Mouse (Mus musculus) myocyte (in vitro differentiated cells): Measurements from ENCODE around the gene Dennd4a. TPM values are rescaled to one million over a fixed set of nuclear protein-coding genes. Genes with fewer than 3 reads are reported as not detected.

Experiments used
- H3K27me3 ChIP-seq: one replicate; pipeline ENCODE4 v1.6.1; 2011; ENCODE audit not compliant: control insufficient read depth, insufficient read depth, insufficient read length
- H3K36me3 ChIP-seq: one replicate; pipeline ENCODE4 v1.6.1; 2011; ENCODE audit not compliant: control insufficient read depth, insufficient read depth
- H3K4me2 ChIP-seq: one replicate; pipeline ENCODE4 v1.6.1; 2011; ENCODE audit warnings: low read depth, control low read depth
- H3K4me3 ChIP-seq: one replicate; pipeline ENCODE4 v1.5.1; 2011; ENCODE audit warnings: mild to moderate bottlenecking, control low read depth, moderate library complexity
- H3K79me2 ChIP-seq: one replicate; pipeline ENCODE4 v1.6.1; 2011; ENCODE audit not compliant: control insufficient read depth, insufficient read depth
- H3ac ChIP-seq: one replicate; pipeline ENCODE4 v1.6.1; 2011; ENCODE audit not compliant: control insufficient read depth, insufficient read length
- CEBPB ChIP-seq: IDR thresholded peaks from 2 replicates; pipeline ENCODE4 v1.6.1; 2011; ENCODE audit warnings: mild to moderate bottlenecking, moderate library complexity; ENCODE audit not compliant: poor library complexity, insufficient read depth, severe bottlenecking
- E2F4 ChIP-seq: IDR thresholded peaks from one replicate; pipeline ENCODE4 v1.6.1; 2011; ENCODE audit warnings: mild to moderate bottlenecking, control low read depth, moderate library complexity; ENCODE audit not compliant: insufficient read depth
- MAX ChIP-seq: IDR thresholded peaks from one replicate; pipeline ENCODE4 v1.6.1; 2011; ENCODE audit warnings: low read depth, mild to moderate bottlenecking, control low read depth
- MYOD1 ChIP-seq, 3 experiments: IDR thresholded peaks; one replicate each; pipeline ENCODE4 v1.6.1; 2011; ENCODE audit warnings: control low read depth in 2 of 3, low read depth in 2 of 3, mild to moderate bottlenecking in 2 of 3, moderate library complexity in 1 of 3; ENCODE audit not compliant: insufficient read length in 2 of 3, control insufficient read depth in 1 of 3
- MYOG ChIP-seq, 3 experiments: IDR thresholded peaks; one replicate each; pipeline ENCODE4 v1.6.1; 2011; ENCODE audit warnings: control low read depth in 2 of 3, low read depth in 2 of 3, mild to moderate bottlenecking in 2 of 3; ENCODE audit not compliant: insufficient read length in 2 of 3, control insufficient read depth in 1 of 3, insufficient read depth in 1 of 3
- POLR2A ChIP-seq: IDR thresholded peaks from one replicate; pipeline ENCODE4 v1.6.1; 2011; ENCODE audit warnings: low read depth, mild to moderate bottlenecking, control low read depth, moderate library complexity; ENCODE audit not compliant: insufficient read length
- POLR2AphosphoS2 ChIP-seq: IDR thresholded peaks from one replicate; pipeline ENCODE4 v1.6.1; 2011; ENCODE audit warnings: low read depth, control low read depth; ENCODE audit not compliant: insufficient read length
- REST ChIP-seq: IDR thresholded peaks from one replicate; pipeline ENCODE4 v1.6.1; 2011; ENCODE audit warnings: mild to moderate bottlenecking, control low read depth, moderate library complexity; ENCODE audit not compliant: insufficient read depth, insufficient read length
- SRF ChIP-seq: IDR thresholded peaks from one replicate; pipeline ENCODE4 v1.6.1; 2011; ENCODE audit warnings: low read depth; ENCODE audit not compliant: control insufficient read depth, insufficient read length
- TCF12 ChIP-seq: IDR thresholded peaks from one replicate; pipeline ENCODE4 v1.6.1; 2011; ENCODE audit warnings: mild to moderate bottlenecking, control low read depth; ENCODE audit not compliant: poor library complexity, insufficient read depth, severe bottlenecking
- TCF3 ChIP-seq: IDR thresholded peaks from one replicate; pipeline ENCODE4 v1.6.1; 2011; ENCODE audit warnings: low read depth, control low read depth; ENCODE audit not compliant: insufficient read length
- USF1 ChIP-seq: IDR thresholded peaks from one replicate; pipeline ENCODE4 v1.6.1; 2011; ENCODE audit warnings: low read depth, mild to moderate bottlenecking, control low read depth, moderate library complexity
- polyA plus RNA-seq: library from polyadenylated mRNA; unstranded; fragments of >200 nt; fragmentation: generic; extraction: Trizol; gene quantifications from one replicate; pipeline ENCODE4 v1.2.1, GENCODE M21; 2012; ENCODE audit warnings: missing spikeins

Gene Dennd4a
- polyA plus RNA-seq, 1 experiment = 5.0 TPM

DNA sequence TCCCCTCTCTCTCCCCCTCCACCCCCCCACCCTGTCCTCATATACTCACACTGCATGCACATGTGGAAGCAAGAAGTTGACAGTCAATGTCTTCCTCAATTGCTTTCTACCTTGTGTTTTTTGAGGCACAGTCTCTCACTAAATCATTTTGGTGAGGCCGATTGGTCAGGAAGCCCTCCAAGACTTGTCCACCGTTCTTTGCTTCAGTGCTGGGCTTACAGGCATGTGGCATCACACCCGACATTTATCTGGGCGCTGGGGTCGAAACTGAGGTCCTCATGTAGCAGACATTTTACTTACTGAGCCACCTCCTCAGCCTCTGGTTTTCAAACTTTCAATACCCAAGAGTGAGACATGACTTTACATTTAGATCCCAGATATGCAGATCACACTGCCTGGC, 8.6 kb upstream of the Dennd4a start:
- no peaks in the 10 kb centered on the region for H3K79me2 ChIP-seq
- TF ChIP-seq TCF3 = no peak
- TF ChIP-seq REST = no peak
- no peak for TF ChIP-seq TCF12
- no peak for TF ChIP-seq POLR2AphosphoS2
- TF ChIP-seq E2F4 = no peak
- no peak for TF ChIP-seq MAX
- TF ChIP-seq MYOG (IDR thresholded peaks at IDR 0.05; ENCODE audit: control insufficient read depth in 1 of 3, insufficient read depth in 1 of 3, insufficient read length in 2 of 3, low read depth in 2 of 3) = no peak
- no peak for TF ChIP-seq MYOD1 (IDR thresholded peaks at IDR 0.05; ENCODE audit: control insufficient read depth in 1 of 3, insufficient read length in 2 of 3, low read depth in 2 of 3)
- no peak for TF ChIP-seq POLR2A
- TF ChIP-seq CEBPB = no peak
- no peak for TF ChIP-seq SRF
- TF ChIP-seq USF1 = no peak
- H3ac ChIP-seq = no peak overlapping the region
- H3K36me3 ChIP-seq = no peaks in the 10 kb centered on the region
- H3K4me2 ChIP-seq = no peak overlapping the region
- no peak overlapping the region for H3K4me3 ChIP-seq
- H3K27me3 ChIP-seq = no peaks in the 10 kb centered on the region

DNA sequence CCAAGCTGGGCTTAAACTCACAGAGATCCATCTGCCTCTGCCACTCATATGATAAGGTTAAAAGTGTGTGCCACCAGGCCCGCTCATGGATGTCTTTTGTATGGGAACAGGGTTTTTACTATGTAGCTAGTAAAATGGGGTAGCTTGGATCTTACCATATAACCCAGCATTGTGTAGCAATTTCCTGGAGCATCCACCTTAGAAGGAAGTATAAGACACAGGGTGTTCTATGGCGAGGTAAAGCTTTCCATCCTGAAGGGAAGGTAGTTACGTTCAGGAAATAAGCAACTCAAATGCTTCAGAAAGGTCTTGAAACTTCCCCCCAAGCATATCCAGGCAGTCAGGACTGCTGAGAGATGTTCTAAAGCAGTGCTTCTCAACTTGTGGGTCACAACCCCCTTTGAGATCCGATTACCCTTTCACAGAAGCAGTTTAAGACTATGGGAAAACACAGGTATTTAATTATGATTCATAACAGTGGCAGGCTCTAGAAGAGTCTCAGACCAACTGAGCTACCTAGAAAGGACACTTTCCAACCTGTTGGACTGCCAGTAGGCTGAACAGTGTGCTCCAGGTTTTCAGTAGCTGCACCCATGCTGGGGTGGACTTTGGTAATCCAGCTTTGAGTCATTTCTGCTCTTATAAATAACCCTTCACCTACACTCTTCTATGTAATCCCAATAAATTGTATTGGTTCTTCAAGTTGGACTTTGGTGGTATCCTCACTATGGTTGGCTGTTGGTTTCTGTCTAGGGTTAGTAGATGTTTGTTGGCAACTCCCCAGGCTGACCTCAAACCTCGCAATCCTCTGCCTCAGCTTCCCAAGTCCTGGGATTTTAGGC, 7.5 kb upstream of the Dennd4a start:
- TF ChIP-seq POLR2A = no peak
- TF ChIP-seq TCF3 = no peak
- no peak for TF ChIP-seq SRF
- TF ChIP-seq USF1 = no peak
- TF ChIP-seq CEBPB = no peak
- TF ChIP-seq MYOD1 (IDR thresholded peaks at IDR 0.05; ENCODE audit: control insufficient read depth in 1 of 3, insufficient read length in 2 of 3, low read depth in 2 of 3) = no peak
- TF ChIP-seq TCF12 = no peak
- no peak for TF ChIP-seq MAX
- no peak for TF ChIP-seq E2F4
- no peak for TF ChIP-seq MYOG (IDR thresholded peaks at IDR 0.05; ENCODE audit: control insufficient read depth in 1 of 3, insufficient read depth in 1 of 3, insufficient read length in 2 of 3, low read depth in 2 of 3)
- no peak for TF ChIP-seq REST
- TF ChIP-seq POLR2AphosphoS2 = no peak

DNA sequence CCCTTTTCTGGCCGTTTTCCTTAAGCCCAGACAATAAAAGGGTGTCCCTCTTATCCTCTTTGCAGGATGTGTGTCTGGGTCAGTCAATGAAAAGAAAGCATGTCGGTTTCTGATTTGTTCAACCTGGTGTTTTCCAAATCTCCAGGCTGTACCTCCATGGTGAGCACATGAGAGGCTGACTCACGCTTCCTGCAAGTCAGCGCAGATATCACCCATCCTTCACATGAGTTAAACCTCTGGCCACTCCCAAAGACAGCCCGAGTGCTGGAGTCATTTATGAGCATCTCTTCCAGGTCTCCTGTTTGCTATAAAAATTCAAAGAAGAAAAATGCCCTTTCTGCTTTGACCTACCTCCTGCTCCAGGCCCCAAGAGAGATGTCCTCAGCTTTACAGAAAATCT, 5.3 kb upstream of the Dennd4a start:
- Histone ChIP-seq H3K27me3 (no peaks in the 10 kb centered on the region), H3ac (no peak overlapping the region), H3K4me2 (no peak overlapping the region), H3K79me2 (no peaks in the 10 kb centered on the region), H3K4me3 (no peak overlapping the region), H3K36me3 (no peaks in the 10 kb centered on the region)
- TF ChIP-seq TCF12 (no peak), POLR2AphosphoS2 (no peak), SRF (no peak), REST (no peak), E2F4 (no peak)

More for the DNA sequence above, 7.5 kb upstream of the Dennd4a start:
- no peak overlapping the region for H3K4me2 ChIP-seq
- no peaks in the 10 kb centered on the region for H3K27me3 ChIP-seq
- H3K79me2 ChIP-seq = no peaks in the 10 kb centered on the region
- H3K4me3 ChIP-seq = no peak overlapping the region
- no peak overlapping the region for H3ac ChIP-seq
- H3K36me3 ChIP-seq = no peaks in the 10 kb centered on the region

DNA sequence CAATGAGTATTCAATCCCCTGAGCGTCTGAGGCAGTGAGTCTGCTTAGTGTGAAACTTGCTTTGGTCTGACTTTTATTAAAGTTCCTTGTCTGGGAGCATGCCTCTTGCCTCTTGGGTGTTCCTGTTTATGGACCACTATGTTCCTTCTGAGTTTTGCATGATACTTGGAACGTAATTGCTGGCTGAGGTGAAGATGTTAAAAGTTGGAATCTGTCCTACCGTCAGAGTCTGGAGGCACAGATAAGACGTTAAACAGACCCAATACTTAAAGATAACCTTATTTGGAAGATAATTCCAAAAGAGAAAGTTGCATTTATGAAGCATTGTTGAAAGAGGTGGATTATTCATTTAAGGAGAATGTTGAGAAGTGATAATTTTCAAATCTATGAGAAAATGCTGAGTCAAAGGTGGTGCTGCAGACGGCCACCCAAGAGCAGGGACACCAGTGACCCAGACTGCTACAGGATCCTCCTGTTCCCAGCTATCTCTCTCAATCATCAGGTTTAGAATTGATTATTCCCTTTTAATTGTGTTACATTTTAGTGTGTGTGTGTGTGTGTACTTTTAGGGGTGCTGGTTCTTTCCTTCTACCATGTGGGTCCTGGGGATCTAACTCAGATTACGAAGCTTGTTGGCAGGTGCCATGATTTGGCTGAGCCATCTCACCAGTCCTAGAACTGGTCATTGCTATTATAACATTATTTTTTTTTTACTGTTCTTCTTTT, 4.6 kb upstream of the Dennd4a start:
- no peaks in the 10 kb centered on the region for H3K79me2 ChIP-seq
- H3K4me2 ChIP-seq = no peak overlapping the region
- no peak for TF ChIP-seq E2F4
- no peak for TF ChIP-seq TCF12
- no peak for TF ChIP-seq POLR2A
- TF ChIP-seq MYOG (IDR thresholded peaks at IDR 0.05; ENCODE audit: control insufficient read depth in 1 of 3, insufficient read depth in 1 of 3, insufficient read length in 2 of 3, low read depth in 2 of 3) = no peak
- TF ChIP-seq MYOD1 (IDR thresholded peaks at IDR 0.05; ENCODE audit: control insufficient read depth in 1 of 3, insufficient read length in 2 of 3, low read depth in 2 of 3) = no peak
- TF ChIP-seq USF1 = no peak
- no peak for TF ChIP-seq POLR2AphosphoS2
- TF ChIP-seq CEBPB = no peak
- no peak for TF ChIP-seq MAX
- TF ChIP-seq REST = no peak
- no peak for TF ChIP-seq SRF
- TF ChIP-seq TCF3 = no peak
- H3ac ChIP-seq = no peak overlapping the region
- no peak overlapping the region for H3K4me3 ChIP-seq
- no peaks in the 10 kb centered on the region for H3K27me3 ChIP-seq
- no peaks in the 10 kb centered on the region for H3K36me3 ChIP-seq
